Mouse (Mus musculus): Measurements from ENCODE around the gene Ly6g6f. TPM values are rescaled to one million over a fixed set of nuclear protein-coding genes. Genes with fewer than 3 reads are reported as not detected.

Ly6g6f gene
- polyA plus RNA-seq, 2 experiments from 2014 or later, result not detected

DNA sequence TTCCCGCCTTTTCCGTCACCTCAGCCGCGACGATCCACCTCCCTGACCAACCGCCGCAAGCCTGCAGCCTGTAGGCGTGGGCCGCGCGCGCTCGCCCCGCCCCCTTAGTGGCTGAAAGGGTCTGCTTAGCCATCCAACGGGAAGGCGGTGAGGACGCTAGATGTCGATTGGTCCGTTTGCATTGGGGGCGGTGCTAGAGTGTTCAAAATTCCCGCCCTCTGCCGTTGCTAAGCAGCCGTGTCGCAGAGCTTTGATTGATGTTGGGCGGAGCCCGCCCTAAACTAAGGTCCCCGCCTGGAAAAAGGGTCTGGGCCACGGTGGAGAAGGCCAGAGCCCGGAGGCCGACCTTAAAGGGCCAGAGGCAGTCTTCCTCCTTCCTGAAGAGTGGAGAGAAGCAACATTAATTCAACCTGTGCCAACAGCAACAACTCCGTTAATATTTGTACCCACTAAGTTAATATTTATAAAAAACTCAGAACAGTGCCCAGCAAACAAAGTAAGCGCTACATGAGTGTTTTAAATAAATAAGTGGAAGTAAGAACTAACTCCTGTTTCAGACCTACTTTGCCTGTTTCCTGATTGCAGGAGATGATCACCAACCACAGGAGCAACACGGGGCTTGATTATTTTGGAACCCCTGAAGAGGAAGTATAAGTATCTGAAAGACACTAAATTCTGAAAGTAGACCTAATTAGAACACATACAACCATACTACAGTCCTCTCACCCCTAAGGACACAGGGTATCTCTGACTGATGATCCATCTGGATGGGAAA, 38.5 kb downstream of the Ly6g6f start, which contains the start of gene Msh5:
TSS of gene Msh5 (minus strand) at position 65 of the 775 bp plus-strand sequence.

Other genes with a start within 250 kb of the Ly6g6f start
- 10 to 100 TPM; 29.4 to 36.0 TPM for gene Stk19, start 248.7 kb downstream of the Ly6g6f start, polyA plus RNA-seq (2017; shearing (Covaris generic))
- gene Dxo, start 248.6 kb downstream of the Ly6g6f start, polyA plus RNA-seq (2017; shearing (Covaris generic)), result 10 to 100 TPM; 63.2 to 66.7 TPM
- gene Skiv2l, start 235.4 kb downstream of the Ly6g6f start, polyA plus RNA-seq (2017; shearing (Covaris generic)), result 100 to 1,000 TPM; 103 to 142 TPM
- gene Nelfe, start 235.2 kb downstream of the Ly6g6f start, polyA plus RNA-seq (2017; shearing (Covaris generic)), result 10 to 100 TPM; 48.2 to 64.7 TPM
- under 1 TPM; 0.40 to 0.65 TPM for gene Cfb, start 223.1 kb downstream of the Ly6g6f start, polyA plus RNA-seq (2017; shearing (Covaris generic))
- under 1 TPM; 0.27 to 0.39 TPM for gene Zbtb12, start 206.1 kb downstream of the Ly6g6f start, polyA plus RNA-seq (2017; shearing (Covaris generic))
- gene Gm20547, start 203.6 kb downstream of the Ly6g6f start, polyA plus RNA-seq (2017; shearing (Covaris generic)), result not detected
- 1 to 10 TPM; 1.6 to 3.3 TPM for gene C2, start 187.3 kb downstream of the Ly6g6f start, polyA plus RNA-seq (2017; shearing (Covaris generic))
- gene Ehmt2, start 187.1 kb downstream of the Ly6g6f start, polyA plus RNA-seq (2017; shearing (Covaris generic)), result 10 to 100 TPM; 65.4 to 83.5 TPM
- under 1 TPM in 1 of 2 experiments, not detected in 1; 0.21 TPM for gene Slc44a4, start 171.1 kb downstream of the Ly6g6f start, polyA plus RNA-seq (2017; shearing (Covaris generic))
- gene Neu1, start 154.4 kb downstream of the Ly6g6f start, polyA plus RNA-seq (2017; shearing (Covaris generic)), result 10 to 100 TPM; 78.7 to 95.7 TPM
- 100 to 1,000 TPM; 378 to 903 TPM for gene Hspa1b, start 126.4 kb downstream of the Ly6g6f start, polyA plus RNA-seq (2017; shearing (Covaris generic))
- gene Gm20481, start 115.7 kb downstream of the Ly6g6f start, polyA plus RNA-seq (2017; shearing (Covaris generic)), result 10 to 100 TPM; 13.3 to 18.6 TPM
- gene Hspa1a, start 113.5 kb downstream of the Ly6g6f start, polyA plus RNA-seq (2017; shearing (Covaris generic)), result 100 to 1,000 TPM in 1 of 2 experiments, 10 to 100 TPM in 1; 84.0 to 191 TPM
- gene Hspa1l, start 112.9 kb downstream of the Ly6g6f start, polyA plus RNA-seq (2017; shearing (Covaris generic)), result under 1 TPM; 0.10 to 0.73 TPM
- 100 to 1,000 TPM in 1 of 2 experiments, 10 to 100 TPM in 1; 80.1 to 110 TPM for gene Lsm2, start 103.7 kb downstream of the Ly6g6f start, polyA plus RNA-seq (2017; shearing (Covaris generic))
- gene Vars, start 84.6 kb downstream of the Ly6g6f start, polyA plus RNA-seq (2017; shearing (Covaris generic)), result 100 to 1,000 TPM; 201 to 211 TPM
- under 1 TPM; 0.07 to 0.34 TPM for gene Vwa7, start 69.0 kb downstream of the Ly6g6f start, polyA plus RNA-seq (2017; shearing (Covaris generic))
- 1 to 10 TPM; 1.5 to 2.5 TPM for gene Sapcd1, start 57.6 kb downstream of the Ly6g6f start, polyA plus RNA-seq (2017; shearing (Covaris generic))
- gene Msh5, start 38.9 kb downstream of the Ly6g6f start, polyA plus RNA-seq (2017; shearing (Covaris generic)), result 1 to 10 TPM; 2.9 to 3.2 TPM
- 100 to 1,000 TPM; 533 to 549 TPM for gene Clic1, start 35.6 kb downstream of the Ly6g6f start, polyA plus RNA-seq (2017; shearing (Covaris generic))
- gene Ddah2, start 26.6 kb downstream of the Ly6g6f start, polyA plus RNA-seq (2017; shearing (Covaris generic)), result 1 to 10 TPM in 1 of 2 experiments, under 1 TPM in 1; 0.98 to 2.2 TPM
- gene Ly6g6c, start 20.2 kb downstream of the Ly6g6f start, polyA plus RNA-seq (2017; shearing (Covaris generic)), result 1 to 10 TPM in 1 of 2 experiments, not detected in 1; 2.0 TPM
- gene Mpig6b, start 19.4 kb downstream of the Ly6g6f start, polyA plus RNA-seq (2017; shearing (Covaris generic)), result under 1 TPM; 0.11 to 0.16 TPM
- not detected for gene Ly6g6e, start 8.7 kb downstream of the Ly6g6f start, polyA plus RNA-seq (2017; shearing (Covaris generic))
- under 1 TPM in 1 of 2 experiments, not detected in 1; 0.60 TPM for gene Ly6g6d, start 7.5 kb downstream of the Ly6g6f start, polyA plus RNA-seq (2017; shearing (Covaris generic))
- gene Abhd16a, start 3.7 kb upstream of the Ly6g6f start, polyA plus RNA-seq (2017; shearing (Covaris generic)), result 10 to 100 TPM; 73.9 to 82.7 TPM
- not detected for gene Ly6g5c, start 22.7 kb upstream of the Ly6g6f start, polyA plus RNA-seq (2017; shearing (Covaris generic))
- gene Ly6g5b, start 29.8 kb upstream of the Ly6g6f start, polyA plus RNA-seq (2017; shearing (Covaris generic)), result 1 to 10 TPM in 1 of 2 experiments, under 1 TPM in 1; 0.90 to 3.6 TPM
- gene Gpank1, start 35.8 kb upstream of the Ly6g6f start, polyA plus RNA-seq (2017; shearing (Covaris generic)), result 10 to 100 TPM; 54.2 to 60.6 TPM
- gene Csnk2b, start 36.4 kb upstream of the Ly6g6f start, polyA plus RNA-seq (2017; shearing (Covaris generic)), result 100 to 1,000 TPM; 238 to 275 TPM
- 1 to 10 TPM; 1.9 to 3.0 TPM for gene D17H6S53E, start 40.8 kb upstream of the Ly6g6f start, polyA plus RNA-seq (2017; shearing (Covaris generic))
- 1 to 10 TPM in 1 of 2 experiments, not detected in 1; 2.6 TPM for gene Apom, start 46.4 kb upstream of the Ly6g6f start, polyA plus RNA-seq (2017; shearing (Covaris generic))
- gene Bag6, start 49.6 kb upstream of the Ly6g6f start, polyA plus RNA-seq (2017; shearing (Covaris generic)), result 10 to 100 TPM; 50.0 to 63.9 TPM
- gene Prrc2a, start 79.3 kb upstream of the Ly6g6f start, polyA plus RNA-seq (2017; shearing (Covaris generic)), result 10 to 100 TPM; 24.6 to 25.6 TPM
- gene Aif1, start 90.5 kb upstream of the Ly6g6f start, polyA plus RNA-seq (2017; shearing (Covaris generic)), result 1 to 10 TPM; 1.9 to 8.1 TPM
- gene Lst1, start 102.8 kb upstream of the Ly6g6f start, polyA plus RNA-seq (2017; shearing (Covaris generic)), result 1 to 10 TPM; 5.7 to 8.4 TPM
- 1,000 to 10,000 TPM; 1,692 to 1,979 TPM for gene Ltb, start 108.8 kb upstream of the Ly6g6f start, polyA plus RNA-seq (2017; shearing (Covaris generic))
- gene Tnf, start 116.4 kb upstream of the Ly6g6f start, polyA plus RNA-seq (2017; shearing (Covaris generic)), result 10 to 100 TPM; 34.2 to 54.8 TPM
- gene Lta, start 119.7 kb upstream of the Ly6g6f start, polyA plus RNA-seq (2017; shearing (Covaris generic)), result 100 to 1,000 TPM in 1 of 2 experiments, 10 to 100 TPM in 1; 56.6 to 152 TPM
- gene Gm16181, start 135.2 kb upstream of the Ly6g6f start, polyA plus RNA-seq (2017; shearing (Covaris generic)), result not detected
- gene Atp6v1g2, start 148.1 kb upstream of the Ly6g6f start, polyA plus RNA-seq (2017; shearing (Covaris generic)), result 1 to 10 TPM; 4.5 to 5.5 TPM
- gene Nfkbil1, start 150.2 kb upstream of the Ly6g6f start, polyA plus RNA-seq (2017; shearing (Covaris generic)), result 10 to 100 TPM; 15.6 to 29.3 TPM
- gene Ddx39b, start 156.1 kb upstream of the Ly6g6f start, polyA plus RNA-seq (2017; shearing (Covaris generic)), result 100 to 1,000 TPM; 211 to 230 TPM
- gene H2-D1, start 177.1 kb upstream of the Ly6g6f start, polyA plus RNA-seq (2017; shearing (Covaris generic)), result 1,000 to 10,000 TPM; 5,968 to 6,679 TPM
- gene H2-Q1, start 234.8 kb upstream of the Ly6g6f start, polyA plus RNA-seq (2017; shearing (Covaris generic)), result 1 to 10 TPM in 1 of 2 experiments, under 1 TPM in 1; 0.48 to 1.8 TPM